Mouse (Mus musculus) lung, postnatal 0 days (tissue): Measurements from ENCODE around the gene Gm48552.

ENCODE experiments used
- CTCF ChIP-seq: IDR thresholded peaks from 2 replicates; pipeline ENCODE4 v1.5.1; 2016; ENCODE audit warnings: antibody characterized with exemption, mild to moderate bottlenecking
- EP300 ChIP-seq: IDR thresholded peaks from 2 replicates; pipeline ENCODE4 v1.6.1; 2016; ENCODE audit warnings: antibody characterized with exemption, mild to moderate bottlenecking, control low read depth

GRCm38 (mm10) chr10:81434361-81435263, 45.8 kb downstream of the Gm48552 start:
- TF ChIP-seq EP300 (no peak), CTCF (no peak)
